Mouse (Mus musculus): Measurements from ENCODE around the gene Icos.

DNA sequence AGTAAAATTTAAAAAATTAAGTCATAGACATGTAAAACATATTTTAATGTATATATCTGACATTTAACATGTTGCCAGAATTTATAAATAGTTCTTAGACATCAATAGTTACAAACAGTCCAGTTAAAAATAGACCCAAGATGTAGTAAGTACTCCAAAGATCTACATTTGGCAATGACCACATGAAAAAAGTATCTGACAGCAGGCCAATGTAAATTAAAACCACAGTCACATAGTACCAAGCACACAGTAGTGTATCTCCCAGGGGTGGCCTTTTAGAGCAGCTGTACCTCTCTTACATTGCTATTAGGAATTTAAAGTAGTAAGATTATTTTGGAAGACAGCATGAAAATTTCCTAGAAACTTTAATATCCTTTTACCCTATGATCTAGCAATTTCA, 29.8 kb downstream of the Icos start:
- TF ChIP-seq CTCF (IDR thresholded peaks at IDR 0.05; ENCODE audit: low read depth, low read length): no peak
- TF ChIP-seq EP300 (IDR thresholded peaks at IDR 0.05; ENCODE audit: insufficient read depth, low read depth, low read length): no peak
- TF ChIP-seq POLR2A (IDR thresholded peaks at IDR 0.05; ENCODE audit: insufficient read depth, low read length): no peak
